Mouse (Mus musculus) myocyte (in vitro differentiated cells): ENCODE data around the gene Tmem101. TPM values are rescaled to one million over a fixed set of nuclear protein-coding genes. Genes with fewer than 3 reads are reported as not detected.
A peak's percentile ranks its signal among the peaks of the same experiment; 100 is the strongest.

ENCODE experiments used
- H3K27me3 ChIP-seq: one replicate; pipeline ENCODE4 v1.6.1; 2011; ENCODE audit not compliant: control insufficient read depth, insufficient read depth, insufficient read length
- H3K36me3 ChIP-seq: one replicate; pipeline ENCODE4 v1.6.1; 2011; ENCODE audit not compliant: control insufficient read depth, insufficient read depth
- H3K4me2 ChIP-seq: one replicate; pipeline ENCODE4 v1.6.1; 2011; ENCODE audit warnings: low read depth, control low read depth
- H3K4me3 ChIP-seq: one replicate; pipeline ENCODE4 v1.5.1; 2011; ENCODE audit warnings: mild to moderate bottlenecking, control low read depth, moderate library complexity
- H3K79me2 ChIP-seq: one replicate; pipeline ENCODE4 v1.6.1; 2011; ENCODE audit not compliant: control insufficient read depth, insufficient read depth
- H3ac ChIP-seq: one replicate; pipeline ENCODE4 v1.6.1; 2011; ENCODE audit not compliant: control insufficient read depth, insufficient read length
- CEBPB ChIP-seq: IDR thresholded peaks from 2 replicates; pipeline ENCODE4 v1.6.1; 2011; ENCODE audit warnings: mild to moderate bottlenecking, moderate library complexity; ENCODE audit not compliant: poor library complexity, insufficient read depth, severe bottlenecking
- E2F4 ChIP-seq: IDR thresholded peaks from one replicate; pipeline ENCODE4 v1.6.1; 2011; ENCODE audit warnings: mild to moderate bottlenecking, control low read depth, moderate library complexity; ENCODE audit not compliant: insufficient read depth
- MAX ChIP-seq: IDR thresholded peaks from one replicate; pipeline ENCODE4 v1.6.1; 2011; ENCODE audit warnings: low read depth, mild to moderate bottlenecking, control low read depth
- MYOD1 ChIP-seq, 3 experiments: IDR thresholded peaks; one replicate each; pipeline ENCODE4 v1.6.1; 2011; ENCODE audit warnings: control low read depth in 2 of 3, low read depth in 2 of 3, mild to moderate bottlenecking in 2 of 3, moderate library complexity in 1 of 3; ENCODE audit not compliant: insufficient read length in 2 of 3, control insufficient read depth in 1 of 3
- MYOG ChIP-seq, 3 experiments: IDR thresholded peaks; one replicate each; pipeline ENCODE4 v1.6.1; 2011; ENCODE audit warnings: control low read depth in 2 of 3, low read depth in 2 of 3, mild to moderate bottlenecking in 2 of 3; ENCODE audit not compliant: insufficient read length in 2 of 3, control insufficient read depth in 1 of 3, insufficient read depth in 1 of 3
- POLR2A ChIP-seq: IDR thresholded peaks from one replicate; pipeline ENCODE4 v1.6.1; 2011; ENCODE audit warnings: low read depth, mild to moderate bottlenecking, control low read depth, moderate library complexity; ENCODE audit not compliant: insufficient read length
- POLR2AphosphoS2 ChIP-seq: IDR thresholded peaks from one replicate; pipeline ENCODE4 v1.6.1; 2011; ENCODE audit warnings: low read depth, control low read depth; ENCODE audit not compliant: insufficient read length
- REST ChIP-seq: IDR thresholded peaks from one replicate; pipeline ENCODE4 v1.6.1; 2011; ENCODE audit warnings: mild to moderate bottlenecking, control low read depth, moderate library complexity; ENCODE audit not compliant: insufficient read depth, insufficient read length
- SRF ChIP-seq: IDR thresholded peaks from one replicate; pipeline ENCODE4 v1.6.1; 2011; ENCODE audit warnings: low read depth; ENCODE audit not compliant: control insufficient read depth, insufficient read length
- TCF12 ChIP-seq: IDR thresholded peaks from one replicate; pipeline ENCODE4 v1.6.1; 2011; ENCODE audit warnings: mild to moderate bottlenecking, control low read depth; ENCODE audit not compliant: poor library complexity, insufficient read depth, severe bottlenecking
- TCF3 ChIP-seq: IDR thresholded peaks from one replicate; pipeline ENCODE4 v1.6.1; 2011; ENCODE audit warnings: low read depth, control low read depth; ENCODE audit not compliant: insufficient read length
- USF1 ChIP-seq: IDR thresholded peaks from one replicate; pipeline ENCODE4 v1.6.1; 2011; ENCODE audit warnings: low read depth, mild to moderate bottlenecking, control low read depth, moderate library complexity
- polyA plus RNA-seq: library from polyadenylated mRNA; unstranded; fragments of >200 nt; fragmentation: generic; extraction: Trizol; gene quantifications from one replicate; pipeline ENCODE4 v1.2.1, GENCODE M21; 2012; ENCODE audit warnings: missing spikeins

Gene Tmem101
- polyA plus RNA-seq, 1 experiment: 37.7 TPM

DNA sequence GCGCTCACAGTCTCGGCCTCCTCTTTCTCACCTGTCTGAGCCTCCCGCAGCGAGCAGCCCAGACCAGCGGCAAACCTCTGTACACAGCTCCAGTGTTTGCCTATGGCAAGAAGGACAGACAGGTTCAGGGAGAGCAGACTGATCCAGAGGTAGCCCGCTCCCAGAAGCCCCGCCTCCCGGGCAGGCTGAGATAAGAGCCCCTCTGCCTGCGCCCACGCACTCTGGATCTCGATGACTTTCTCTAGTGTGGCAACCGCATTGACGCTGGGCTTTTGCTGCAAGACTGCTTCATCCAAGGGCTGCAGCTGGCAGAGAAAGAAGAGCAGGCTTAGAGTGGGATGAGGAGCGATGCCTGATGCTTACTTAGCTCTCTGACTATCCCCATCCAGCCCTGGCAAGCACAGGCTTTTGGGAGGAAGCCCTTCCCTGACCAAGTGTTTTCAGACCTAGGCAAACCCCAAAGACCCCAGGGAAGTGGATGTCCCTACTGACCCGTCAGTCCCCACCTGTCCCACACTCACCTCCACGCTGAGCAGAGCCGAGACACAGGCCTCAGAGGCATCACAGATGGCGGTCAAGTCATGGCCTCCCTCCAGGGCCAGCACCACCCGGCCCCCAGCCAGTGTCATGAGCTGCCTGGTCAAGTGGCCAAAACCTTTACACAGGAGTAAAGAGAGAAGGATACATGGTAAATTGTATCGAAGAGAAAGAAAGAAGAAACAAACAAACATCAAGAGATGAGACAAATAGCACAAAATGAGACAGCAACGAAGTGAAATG, 40.0 kb upstream of the Tmem101 start:
- no peak overlapping the region for H3K4me3 ChIP-seq
- no peaks in the 10 kb centered on the region for H3K79me2 ChIP-seq
- H3ac ChIP-seq: no peak overlapping the region
- TF ChIP-seq REST (no peak), MYOG (IDR thresholded peaks at IDR 0.05; ENCODE audit: control insufficient read depth in 1 of 3, insufficient read depth in 1 of 3, insufficient read length in 2 of 3, low read depth in 2 of 3) (no peak), POLR2A (no peak), MYOD1 (IDR thresholded peaks at IDR 0.05; ENCODE audit: control insufficient read depth in 1 of 3, insufficient read length in 2 of 3, low read depth in 2 of 3) (no peak), POLR2AphosphoS2 (peak; percentile 27)
- H3K4me2 ChIP-seq: no peak overlapping the region
- peaks cover 8% of the 10 kb centered on the region for H3K36me3 ChIP-seq
- no peaks in the 10 kb centered on the region for H3K27me3 ChIP-seq

- TF ChIP-seq MAX (no peak), POLR2A (no peak), POLR2AphosphoS2 (no peak), MYOG (IDR thresholded peaks at IDR 0.05; ENCODE audit: control insufficient read depth in 1 of 3, insufficient read depth in 1 of 3, insufficient read length in 2 of 3, low read depth in 2 of 3) (no peak), TCF3 (no peak), CEBPB (no peak), E2F4 (no peak), REST (no peak), USF1 (no peak), MYOD1 (IDR thresholded peaks at IDR 0.05; ENCODE audit: control insufficient read depth in 1 of 3, insufficient read length in 2 of 3, low read depth in 2 of 3) (no peak), TCF12 (no peak), SRF (no peak)
- H3K36me3 ChIP-seq: peaks cover 6% of the 10 kb centered on the region
- H3ac ChIP-seq: no peak overlapping the region
Observed at GRCm38 (mm10) chr11:102193657-102194440, 37.6 kb upstream of the Tmem101 start.

GRCm38 (mm10) chr11:102190848-102191247, 34.6 kb upstream of the Tmem101 start:
- no peak for TF ChIP-seq MAX
- no peak for TF ChIP-seq TCF3
- TF ChIP-seq TCF12: no peak
- no peak for TF ChIP-seq USF1
- TF ChIP-seq MYOG (IDR thresholded peaks at IDR 0.05; ENCODE audit: control insufficient read depth in 1 of 3, insufficient read depth in 1 of 3, insufficient read length in 2 of 3, low read depth in 2 of 3): no peak
- TF ChIP-seq POLR2AphosphoS2: no peak
- no peak for TF ChIP-seq MYOD1 (IDR thresholded peaks at IDR 0.05; ENCODE audit: control insufficient read depth in 1 of 3, insufficient read length in 2 of 3, low read depth in 2 of 3)
- no peak for TF ChIP-seq E2F4
- Histone ChIP-seq H3K79me2 (no peaks in the 10 kb centered on the region), H3K36me3 (peaks cover 4% of the 10 kb centered on the region), H3K27me3 (no peaks in the 10 kb centered on the region), H3K4me3 (peak overlapping the region; percentile 49), H3K4me2 (peak overlapping the region; percentile 64), H3ac (no peak overlapping the region)

More at GRCm38 (mm10) chr11:102193657-102194440, 37.6 kb upstream of the Tmem101 start:
- H3K27me3 ChIP-seq: no peaks in the 10 kb centered on the region
- no peaks in the 10 kb centered on the region for H3K79me2 ChIP-seq
- no peak overlapping the region for H3K4me3 ChIP-seq
- no peak overlapping the region for H3K4me2 ChIP-seq

DNA sequence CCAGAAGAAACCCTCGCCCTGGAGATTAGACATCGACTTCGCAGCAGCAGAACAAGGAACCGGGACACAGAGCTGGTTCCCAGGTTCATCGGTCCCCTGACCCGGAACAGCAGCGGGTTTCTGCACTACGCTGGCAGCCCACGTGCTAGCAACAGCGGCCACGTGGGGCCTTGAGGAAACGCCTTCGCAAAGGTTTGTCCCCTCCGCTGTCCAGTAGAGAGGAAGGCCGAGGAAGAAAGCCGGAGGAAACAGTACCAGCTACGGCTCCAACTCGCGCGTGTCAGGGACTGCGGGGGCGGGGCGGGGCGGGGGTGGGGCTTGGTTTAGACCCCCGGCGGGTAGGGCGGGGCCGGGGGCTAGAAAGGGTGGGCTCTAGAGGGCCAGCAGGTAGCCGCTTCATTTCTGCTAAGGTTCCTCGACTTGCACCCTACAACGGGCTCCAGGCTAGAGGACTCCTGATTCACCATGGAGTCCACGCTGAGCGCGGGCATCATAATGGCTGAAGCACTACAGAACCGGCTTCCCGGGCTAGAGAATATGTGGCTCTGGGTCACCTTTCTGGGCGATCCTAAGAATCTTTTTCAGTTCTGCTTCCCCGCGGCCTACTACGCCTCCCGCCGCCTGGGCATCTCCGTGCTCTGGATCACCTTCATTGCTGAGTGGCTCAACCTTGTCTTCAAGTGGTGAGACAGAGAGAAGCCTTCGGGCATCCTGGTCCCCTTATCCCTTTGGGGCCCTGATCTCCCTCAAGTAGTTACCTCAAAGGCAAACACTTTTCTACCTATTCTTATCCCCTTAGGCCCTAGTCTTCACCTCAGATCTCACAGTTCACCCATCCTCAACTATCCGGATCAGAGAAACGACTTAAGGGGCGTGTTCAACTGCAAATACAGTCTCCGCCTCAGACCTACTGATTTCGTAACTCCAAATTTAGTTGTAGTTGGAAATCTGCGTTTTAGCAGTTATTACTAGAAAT, 33.5 kb upstream of the Tmem101 start, which contains the start of gene G6pc3:
G6pc3 (plus strand) TSS at position 160 of the 976 bp plus-strand sequence.
- Histone ChIP-seq H3ac (no peak within 1 kb of the TSS), H3K4me2 (peak within 1 kb of the TSS; percentile 79), H3K36me3 (no peaks in the 10 kb centered on the region), H3K4me3 (peak within 1 kb of the TSS; percentile 49), H3K27me3 (no peaks in the 10 kb centered on the region), H3K79me2 (peaks cover 2% of the 10 kb centered on the region)
- TF ChIP-seq TCF3: no peak
- TF ChIP-seq MAX: peak; percentile 98
- no peak for TF ChIP-seq TCF12
- peak; percentile 98 for TF ChIP-seq USF1
- peak in 1 of 3 experiments; percentile 12 for TF ChIP-seq MYOG (IDR thresholded peaks at IDR 0.05; ENCODE audit: control insufficient read depth in 1 of 3, insufficient read depth in 1 of 3, insufficient read length in 2 of 3, low read depth in 2 of 3)
- TF ChIP-seq CEBPB: no peak
- peak; percentile 46 for TF ChIP-seq POLR2A
- TF ChIP-seq REST: no peak
